9 mouse cellular contexts compared by ENCODE assay signal in the genomic region with DNA sequence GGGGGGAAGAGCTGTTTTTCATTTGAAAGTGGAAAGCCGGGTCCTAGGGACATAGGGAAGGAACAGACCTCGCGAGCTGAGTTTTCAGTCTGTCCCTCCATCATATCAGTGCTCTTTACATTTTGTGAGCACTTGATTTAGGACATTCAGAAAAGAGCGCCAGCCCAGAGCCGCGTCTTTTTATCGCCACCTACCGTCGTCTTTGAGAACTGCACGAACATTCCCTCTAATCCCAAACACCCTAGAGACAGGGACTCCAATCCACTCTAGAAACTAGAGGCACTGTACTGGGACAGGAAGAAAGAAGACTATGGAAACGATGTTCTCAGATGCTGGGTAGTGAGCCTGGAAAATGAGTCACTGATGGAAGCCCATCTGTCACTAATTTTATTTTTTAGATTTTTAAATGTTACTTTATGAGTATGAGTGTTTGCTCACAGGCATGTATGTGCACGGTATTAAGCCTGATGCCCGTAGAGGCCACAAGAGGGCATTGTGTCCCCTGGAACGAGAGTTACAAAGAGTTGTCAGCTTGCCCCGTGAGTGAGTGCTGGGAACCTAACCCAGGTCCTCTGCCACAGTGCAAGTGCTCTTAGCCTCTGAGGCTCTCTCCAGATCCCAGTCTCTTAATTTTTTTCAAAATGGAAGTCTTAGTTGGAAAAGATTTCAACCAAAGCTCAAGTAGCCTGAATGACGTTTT. TPM values are rescaled to one million over a fixed set of nuclear protein-coding genes. Genes with fewer than 3 reads are reported as not detected.
DNase-seq lines count a peak whose midpoint lies in the region; ATAC-seq and TF ChIP-seq lines count a peak whose summit lies in the region.
"Had no signal": no experiment of that assay in that cellular context is flagged by ENCODE, and none has a peak within 500 bp of the region (broad histone marks: within the 10 kb centered on the region; RNA-seq: fewer than 3 reads in every experiment).

No protein-coding gene starts in this region.

- no peak overlapping the region for H3K27ac ChIP-seq in thymus, adult 2 months (ENCODE audit: control insufficient read depth, insufficient read depth, low read length)
- no peak overlapping the region for H3K27ac ChIP-seq in hindbrain, embryonic 15.5 days (replicated peaks)
- H3K27ac ChIP-seq in midbrain, embryonic 14.5 days (replicated peaks; ENCODE audit: low read depth, low read length), result no peak overlapping the region
- H3K27ac ChIP-seq: embryonic facial prominence, embryonic 13.5 days had no signal

- peaks cover 5% of the 10 kb centered on the region for H3K4me1 ChIP-seq in thymus, adult 2 months (replicated peaks; ENCODE audit: control insufficient read depth, insufficient read depth, low read length)
- H3K4me1 ChIP-seq in hindbrain, embryonic 15.5 days (replicated peaks), result no peaks in the 10 kb centered on the region
- no peaks in the 10 kb centered on the region for H3K4me1 ChIP-seq in midbrain, embryonic 14.5 days (ENCODE audit: control insufficient read depth, insufficient read depth, low read length)

- intact Hi-C loops in left cerebral cortex, postnatal 14 days (cut with DNase I), result loop anchor here (5.0 to 10.0 kb wide), 3 partner anchors 134 to 424 kb away; no protein-coding TSS in a partner anchor

- TF ChIP-seq CTCF in thymus, adult 2 months (IDR thresholded peaks at IDR 0.05; ENCODE audit: borderline replicate concordance, control insufficient read depth, extremely low read depth, insufficient read depth, low read length, poor library complexity), result no peak

- 25% methylated on average over 16 of the region's 16 CpGs for WGBS in thymus, adult 2 months
- WGBS in hindbrain, embryonic 15.5 days, result 22% methylated on average over 16 of the region's 16 CpGs
- WGBS in midbrain, embryonic 14.5 days, result 25% methylated on average over 16 of the region's 16 CpGs

- ATAC-seq in hindbrain, embryonic 15.5 days (ENCODE audit: low FRiP score, low read depth), result peak; percentile 42; the same call in 1 of the 2 replicates
- no peak for ATAC-seq in midbrain, embryonic 14.5 days (ENCODE audit: low FRiP score, low TSS enrichment)

- no peaks in the 10 kb centered on the region for H3K36me3 ChIP-seq in thymus, adult 2 months (ENCODE audit: control insufficient read depth, insufficient read depth, low read length)
- H3K36me3 ChIP-seq in hindbrain, embryonic 15.5 days, result no peaks in the 10 kb centered on the region
- H3K36me3 ChIP-seq in midbrain, embryonic 14.5 days (ENCODE audit: control insufficient read depth, insufficient read depth, low read length), result no peaks in the 10 kb centered on the region
- H3K36me3 ChIP-seq: embryonic facial prominence, embryonic 13.5 days had no signal

- no peak overlapping the region for H3K4me3 ChIP-seq in thymus, adult 2 months (ENCODE audit: control insufficient read depth, insufficient read depth, low read length)
- H3K4me3 ChIP-seq in hindbrain, embryonic 15.5 days, result no peak overlapping the region
- H3K4me3 ChIP-seq in midbrain, embryonic 14.5 days (replicated peaks; ENCODE audit: low read depth, low read length), result no peak overlapping the region
- H3K4me3 ChIP-seq: embryonic facial prominence, embryonic 13.5 days had no signal

- no peak for TF ChIP-seq POLR2A in thymus, adult 2 months (IDR thresholded peaks at IDR 0.05; ENCODE audit: control insufficient read depth, extremely low read depth, insufficient read depth, low read length, poor library complexity)

- peak; percentile 28 for DNase-seq in thymus, adult 2 months
- DNase-seq in thymus, adult 18-20 months, result no peak
- peak; percentile 71 for DNase-seq in cerebellum, adult 8-10 months
- peak; percentile 34 to 82 for DNase-seq in frontal cortex, adult 2 months (ENCODE audit: extremely low spot score in 1 of 2, low spot score in 1 of 2)
- peak; percentile 67 to 84 for DNase-seq in left cerebral cortex, postnatal 14 days (ENCODE audit: low spot score in 2 of 2)
- DNase-seq in midbrain, embryonic 14.5 days, result peak; percentile 90
- peak; percentile 30 to 66 for DNase-seq in spleen, postnatal 10 days (ENCODE audit: low spot score in 2 of 2)

- peak overlapping the region; percentile 28 for H3K4me2 ChIP-seq in hindbrain, embryonic 15.5 days
- H3K4me2 ChIP-seq in midbrain, embryonic 14.5 days (ENCODE audit: low read length), result peak overlapping the region; percentile 28; the same call in 1 of the 2 replicates
- H3K4me2 ChIP-seq: embryonic facial prominence, embryonic 13.5 days had no signal

- no peaks in the 10 kb centered on the region for H3K9me3 ChIP-seq in hindbrain, embryonic 15.5 days
- no peaks in the 10 kb centered on the region for H3K9me3 ChIP-seq in midbrain, embryonic 14.5 days (ENCODE audit: control insufficient read depth, low read length)
- H3K9me3 ChIP-seq: embryonic facial prominence, embryonic 13.5 days had no signal

- no peak overlapping the region for H3K9ac ChIP-seq in hindbrain, embryonic 15.5 days
- no peak overlapping the region for H3K9ac ChIP-seq in midbrain, embryonic 14.5 days (replicated peaks; ENCODE audit: low read length)
- H3K9ac ChIP-seq: embryonic facial prominence, embryonic 13.5 days had no signal

- no peaks in the 10 kb centered on the region for H3K27me3 ChIP-seq in thymus, adult 2 months (ENCODE audit: control insufficient read depth, insufficient read depth, low read length)
- no peaks in the 10 kb centered on the region for H3K27me3 ChIP-seq in hindbrain, embryonic 15.5 days
- H3K27me3 ChIP-seq in midbrain, embryonic 14.5 days (ENCODE audit: control insufficient read depth, insufficient read depth, low read length), result no peaks in the 10 kb centered on the region
- H3K27me3 ChIP-seq: embryonic facial prominence, embryonic 13.5 days had no signal

RNA-seq across cellular contexts. Expression of gene Pomp, which starts 11.9 kb away (rescaled TPM):
- 54.7 and 68.6 TPM in 2 replicates for polyA plus RNA-seq in thymus, adult 2 months (2012; rRNA removed)
- polyA plus RNA-seq in frontal cortex, adult 2 months (2012; rRNA removed), result 212 and 217 TPM in 2 replicates
- polyA plus RNA-seq in hindbrain, embryonic 15.5 days (2015; fragmentation: Nextera tagmentation; extraction: Ambion mirVana), result 461 and 478 TPM in 2 replicates
- total RNA-seq in left cerebral cortex, postnatal 14 days (2021), result 100 to 1,000 TPM; 151 to 156 TPM
- 491 and 555 TPM in 2 replicates for polyA plus RNA-seq in midbrain, embryonic 14.5 days (2014; fragmentation: Nextera tagmentation; extraction: Ambion mirVana)

RNA-seq across cellular contexts. Expression of gene Slc46a3, which starts 46.3 kb away (rescaled TPM):
- 34.7 and 50.4 TPM in 2 replicates for polyA plus RNA-seq in thymus, adult 2 months (2012; rRNA removed)
- polyA plus RNA-seq in frontal cortex, adult 2 months (2012; rRNA removed), result 19.0 and 21.1 TPM in 2 replicates
- 5.0 and 5.2 TPM in 2 replicates for polyA plus RNA-seq in hindbrain, embryonic 15.5 days (2015; fragmentation: Nextera tagmentation; extraction: Ambion mirVana)
- 1 to 10 TPM; 5.7 to 7.3 TPM for total RNA-seq in left cerebral cortex, postnatal 14 days (2021)
- 2.9 and 4.6 TPM in 2 replicates for polyA plus RNA-seq in midbrain, embryonic 14.5 days (2014; fragmentation: Nextera tagmentation; extraction: Ambion mirVana)

Comparison
In these comparisons a context has a peak if more than half of its experiments do, and no peak if none do; other contexts are left out.
1. DNase-seq: peak in thymus, adult 2 months (single experiment), cerebellum, adult 8-10 months (single experiment), frontal cortex, adult 2 months (2 of 2), left cerebral cortex, postnatal 14 days (2 of 2), midbrain, embryonic 14.5 days (single experiment) and spleen, postnatal 10 days (2 of 2); none in thymus, adult 18-20 months (0 of 2).